Mouse (Mus musculus): Measurements from ENCODE around the gene Sbpl. TPM values are rescaled to one million over a fixed set of nuclear protein-coding genes. Genes with fewer than 3 reads are reported as not detected.

Gene Sbpl
- not detected in 2 replicates for polyA plus RNA-seq (2015; fragmentation: Nextera tagmentation; extraction: Ambion mirVana)

DNA sequence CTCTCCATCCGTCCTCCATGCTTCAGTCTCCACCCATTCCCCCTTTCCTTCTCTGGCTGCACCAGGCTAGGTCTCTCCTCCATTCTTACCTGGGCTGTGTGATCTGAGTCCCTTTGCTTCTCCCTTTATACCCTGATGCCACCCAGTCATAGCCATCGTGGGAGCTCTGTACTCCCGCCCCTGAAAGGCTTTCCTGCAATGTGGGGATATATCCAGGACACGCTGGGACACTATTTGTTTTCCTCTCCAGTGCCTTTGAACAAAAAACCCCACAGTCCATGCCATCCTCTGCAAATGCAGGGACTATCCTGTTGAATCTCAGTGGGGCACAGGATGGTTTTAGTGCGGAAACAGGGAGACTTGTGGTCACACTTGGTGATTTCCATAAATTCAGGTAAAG, at the start of gene Sbpl:
TSS of gene Sbpl (minus strand) at position 101 of the 400 bp plus-strand sequence.

DNA sequence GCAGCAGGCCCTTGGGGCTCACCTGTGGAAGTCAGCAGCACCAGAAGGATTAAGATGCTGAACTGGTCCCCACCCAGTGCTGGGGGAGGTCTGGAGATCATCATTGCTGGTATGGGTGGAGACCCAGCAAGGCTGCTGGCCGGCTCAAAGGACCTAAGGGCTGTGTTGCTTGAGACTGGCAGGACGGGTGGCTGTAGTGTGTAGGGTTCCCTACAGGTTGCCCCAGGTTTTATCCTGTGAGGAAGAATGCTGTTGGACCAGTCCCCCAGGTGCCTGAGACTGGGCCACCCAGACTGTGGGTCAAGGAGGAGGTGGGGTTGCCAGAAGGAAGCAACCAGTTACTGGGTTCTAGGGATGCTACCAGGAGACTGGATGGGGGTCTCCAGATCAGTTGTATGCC, 42.8 kb upstream of the Sbpl start, which contains the start of gene Prss22:
TSS of gene Prss22 (minus strand) at position 200 of the 400 bp plus-strand sequence.

DNA sequence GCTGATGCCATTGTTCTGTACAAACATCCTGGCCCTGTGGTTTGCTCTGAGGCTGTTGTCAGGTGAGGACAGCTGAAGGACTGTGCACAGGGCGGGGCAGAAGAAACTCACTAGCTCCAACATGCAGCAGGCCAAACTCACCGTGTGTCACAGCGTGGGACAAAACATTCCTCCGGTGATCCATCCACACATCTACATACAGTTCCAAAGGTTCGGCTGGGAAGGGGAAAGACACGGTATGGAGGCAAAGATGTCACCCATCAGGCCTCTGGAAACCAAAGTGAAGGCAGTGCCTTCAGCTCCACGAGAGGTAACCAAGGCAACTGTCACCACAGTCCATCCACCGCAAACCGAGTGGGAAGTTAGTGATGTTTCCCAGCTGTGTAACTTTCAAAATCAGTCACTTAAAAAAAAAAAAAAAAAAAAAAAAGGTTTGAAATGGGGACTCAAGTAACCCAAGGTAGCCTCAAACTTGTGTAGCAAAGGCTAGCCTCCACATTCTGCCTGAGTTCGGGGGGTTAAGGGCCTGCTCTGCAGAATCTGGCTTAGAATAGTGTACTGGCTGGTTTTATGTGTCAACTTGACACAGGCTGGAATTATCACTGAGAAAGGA, 25.3 kb upstream of the Sbpl start, which contains the start of gene Prss30:
TSS of gene Prss30 (minus strand) at position 270 of the 613 bp plus-strand sequence.

DNA sequence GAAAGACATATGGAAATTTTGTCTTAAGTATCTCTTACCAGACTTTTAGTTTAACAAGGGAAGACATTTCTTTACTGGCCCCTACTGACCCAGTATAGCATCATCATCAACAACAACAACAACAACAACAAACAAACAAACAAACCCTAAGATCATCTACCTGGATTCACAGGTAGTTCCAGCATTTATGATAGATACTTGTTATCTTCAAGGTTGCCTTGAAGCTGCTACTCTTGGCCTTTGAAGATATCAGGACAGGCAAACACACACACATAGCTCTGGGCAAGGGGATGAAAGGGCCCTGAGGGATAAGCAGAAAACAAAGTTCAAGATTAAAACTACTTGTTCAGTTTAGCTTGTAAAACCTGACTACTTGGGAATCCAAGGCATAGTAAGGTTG, 13.7 kb downstream of the Sbpl start, which contains the start of gene Sbp:
TSS of gene Sbp (plus strand) at position 301 of the 400 bp plus-strand sequence.

DNA sequence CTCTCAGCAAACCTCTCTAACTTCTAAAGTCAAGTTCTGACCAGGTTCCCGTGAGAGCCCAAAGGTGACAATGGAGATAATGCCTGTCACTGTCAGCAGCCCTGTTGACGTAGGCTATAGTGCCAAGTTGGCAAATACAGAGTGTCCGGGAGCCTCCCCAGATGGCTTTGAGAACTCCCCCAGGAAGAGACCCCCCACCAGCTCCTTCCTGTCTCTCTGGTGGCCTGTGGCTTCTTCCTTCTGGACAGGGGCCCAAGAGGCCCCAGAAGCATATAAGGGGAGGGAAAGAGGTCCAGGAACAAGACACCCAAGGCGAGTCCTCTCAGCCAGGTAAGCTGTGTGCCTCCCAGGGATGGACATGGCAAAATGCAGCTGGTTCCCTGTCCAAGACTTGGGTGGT, 37.9 kb downstream of the Sbpl start, which contains the start of gene Dcpp3:
TSS of gene Dcpp3 (plus strand) at position 301 of the 400 bp plus-strand sequence.

Other genes with a start within 250 kb of the Sbpl start
- 1.2 and 3.5 TPM in 2 replicates for gene 1520401A03Rik, start 232.5 kb downstream of the Sbpl start, polyA plus RNA-seq (2015; fragmentation: Nextera tagmentation; extraction: Ambion mirVana)
- gene Pkmyt1, start 228.9 kb downstream of the Sbpl start, polyA plus RNA-seq (2015; fragmentation: Nextera tagmentation; extraction: Ambion mirVana), result 12.8 and 16.6 TPM in 2 replicates
- gene Paqr4, start 214.4 kb downstream of the Sbpl start, polyA plus RNA-seq (2015; fragmentation: Nextera tagmentation; extraction: Ambion mirVana), result 17.0 and 21.6 TPM in 2 replicates
- 0.19 and 0.54 TPM in 2 replicates for gene Kremen2, start 209.4 kb downstream of the Sbpl start, polyA plus RNA-seq (2015; fragmentation: Nextera tagmentation; extraction: Ambion mirVana)
- 51.5 and 54.6 TPM in 2 replicates for gene Flywch1, start 183.7 kb downstream of the Sbpl start, polyA plus RNA-seq (2015; fragmentation: Nextera tagmentation; extraction: Ambion mirVana)
- 28.8 and 51.4 TPM in 2 replicates for gene Flywch2, start 169.2 kb downstream of the Sbpl start, polyA plus RNA-seq (2015; fragmentation: Nextera tagmentation; extraction: Ambion mirVana)
- 291 and 447 TPM in 2 replicates for gene Srrm2, start 164.7 kb downstream of the Sbpl start, polyA plus RNA-seq (2015; fragmentation: Nextera tagmentation; extraction: Ambion mirVana)
- gene Elob, start 126.1 kb downstream of the Sbpl start, polyA plus RNA-seq (2015; fragmentation: Nextera tagmentation; extraction: Ambion mirVana), result 1,156 and 1,274 TPM in 2 replicates
- not detected in 2 replicates for gene Prss33, start 119.2 kb downstream of the Sbpl start, polyA plus RNA-seq (2015; fragmentation: Nextera tagmentation; extraction: Ambion mirVana)
- gene Prss32, start 111.4 kb downstream of the Sbpl start, polyA plus RNA-seq (2015; fragmentation: Nextera tagmentation; extraction: Ambion mirVana), result not detected in 2 replicates
- gene Prss41, start 111.1 kb downstream of the Sbpl start, polyA plus RNA-seq (2015; fragmentation: Nextera tagmentation; extraction: Ambion mirVana), result 0.52 and 0.57 TPM in 2 replicates
- gene Prss21, start 87.2 kb downstream of the Sbpl start, polyA plus RNA-seq (2015; fragmentation: Nextera tagmentation; extraction: Ambion mirVana), result not detected in 2 replicates
- gene Dcpp1, start 74.4 kb downstream of the Sbpl start, polyA plus RNA-seq (2015; fragmentation: Nextera tagmentation; extraction: Ambion mirVana), result not detected in 2 replicates
- not detected in 2 replicates for gene Dcpp2, start 74.4 kb downstream of the Sbpl start, polyA plus RNA-seq (2015; fragmentation: Nextera tagmentation; extraction: Ambion mirVana)
- gene Dcpp3, start 37.8 kb downstream of the Sbpl start, polyA plus RNA-seq (2015; fragmentation: Nextera tagmentation; extraction: Ambion mirVana), result not detected in 2 replicates
- gene Sbp, start 13.6 kb downstream of the Sbpl start, polyA plus RNA-seq (2015; fragmentation: Nextera tagmentation; extraction: Ambion mirVana), result not detected in 2 replicates
- gene Prss30, start 25.3 kb upstream of the Sbpl start, polyA plus RNA-seq (2015; fragmentation: Nextera tagmentation; extraction: Ambion mirVana), result 0.14 TPM in 1 of 2 replicates, not detected in the other
- gene Prss22, start 42.8 kb upstream of the Sbpl start, polyA plus RNA-seq (2015; fragmentation: Nextera tagmentation; extraction: Ambion mirVana), result not detected in 2 replicates
- gene Prss27, start 82.9 kb upstream of the Sbpl start, polyA plus RNA-seq (2015; fragmentation: Nextera tagmentation; extraction: Ambion mirVana), result 0.18 and 0.22 TPM in 2 replicates
- 32.3 and 32.9 TPM in 2 replicates for gene Kctd5, start 118.2 kb upstream of the Sbpl start, polyA plus RNA-seq (2015; fragmentation: Nextera tagmentation; extraction: Ambion mirVana)
- gene Pdpk1, start 195.7 kb upstream of the Sbpl start, polyA plus RNA-seq (2015; fragmentation: Nextera tagmentation; extraction: Ambion mirVana), result 23.3 and 31.5 TPM in 2 replicates
- gene Amdhd2, start 208.5 kb upstream of the Sbpl start, polyA plus RNA-seq (2015; fragmentation: Nextera tagmentation; extraction: Ambion mirVana), result 35.0 and 47.9 TPM in 2 replicates
- gene Atp6v0c, start 214.4 kb upstream of the Sbpl start, polyA plus RNA-seq (2015; fragmentation: Nextera tagmentation; extraction: Ambion mirVana), result 589 and 650 TPM in 2 replicates

Measured in adrenal gland, postnatal 0 days (tissue).